Comparison of ENCODE assay signal across 8 mouse cellular contexts in genomic region chr4:154141009-154141867, GRCm38 (mm10). TPM values are rescaled to one million over a fixed set of nuclear protein-coding genes. Genes with fewer than 3 reads are reported as not detected.
DNase-seq lines count a peak whose midpoint lies in the region; ATAC-seq lines count a peak whose summit lies in the region.

No protein-coding gene starts in this region.

- no peak overlapping the region for H3K9ac ChIP-seq in kidney, embryonic 14.5 days (ENCODE audit: low read depth, low read length)
- H3K9ac ChIP-seq in embryonic facial prominence, embryonic 12.5 days: no peak overlapping the region
- no peak overlapping the region for H3K9ac ChIP-seq in intestine, embryonic 15.5 days
- no peak overlapping the region for H3K9ac ChIP-seq in neural tube, embryonic 12.5 days

- H3K27ac ChIP-seq in kidney, embryonic 14.5 days (ENCODE audit: low read depth, low read length): no peak overlapping the region
- H3K27ac ChIP-seq in embryonic facial prominence, embryonic 12.5 days: no peak overlapping the region
- H3K27ac ChIP-seq in intestine, embryonic 15.5 days: no peak overlapping the region
- H3K27ac ChIP-seq in neural tube, embryonic 12.5 days: no peak overlapping the region

- no peak for ATAC-seq in kidney, embryonic 14.5 days (ENCODE audit: low FRiP score, low TSS enrichment)
- no peak for ATAC-seq in embryonic facial prominence, embryonic 12.5 days (ENCODE audit: insufficient number of reproducible peaks, insufficient read depth, low FRiP score, low TSS enrichment)
- no peak for ATAC-seq in intestine, embryonic 15.5 days
- no peak for ATAC-seq in neural tube, embryonic 12.5 days (ENCODE audit: low FRiP score, low read depth)

- peaks cover 47% of the 10 kb centered on the region for H3K27me3 ChIP-seq in kidney, embryonic 14.5 days (ENCODE audit: control insufficient read depth, insufficient read depth, low read length)
- H3K27me3 ChIP-seq in embryonic facial prominence, embryonic 12.5 days: peaks cover 57% of the 10 kb centered on the region
- peaks cover 44% of the 10 kb centered on the region for H3K27me3 ChIP-seq in intestine, embryonic 15.5 days (replicated peaks)
- peaks cover 48% of the 10 kb centered on the region for H3K27me3 ChIP-seq in neural tube, embryonic 12.5 days (replicated peaks)

- H3K4me3 ChIP-seq in kidney, embryonic 14.5 days (ENCODE audit: low read length): peak overlapping the region; percentile 82; the same call in 1 of the 2 replicates
- peak overlapping the region; percentile 50; the same call in 1 of the 2 replicates for H3K4me3 ChIP-seq in embryonic facial prominence, embryonic 12.5 days
- peak overlapping the region; percentile 45 for H3K4me3 ChIP-seq in intestine, embryonic 15.5 days (replicated peaks)
- 0 out of 2 replicates have a peak overlapping the region, but pooled peaks have one; percentile 44 for H3K4me3 ChIP-seq in neural tube, embryonic 12.5 days

- 2% methylated on average over 42 of the region's 42 CpGs for WGBS in kidney, embryonic 14.5 days
- WGBS in embryonic facial prominence, embryonic 12.5 days: 3% methylated on average over 42 of the region's 42 CpGs
- WGBS in intestine, embryonic 15.5 days: 2% methylated on average over 42 of the region's 42 CpGs
- 2% methylated on average over 42 of the region's 42 CpGs for WGBS in neural tube, embryonic 12.5 days

- peaks cover 2% of the 10 kb centered on the region; the same call in 1 of the 2 replicates for H3K36me3 ChIP-seq in kidney, embryonic 14.5 days (ENCODE audit: control insufficient read depth, insufficient read depth, low read length)
- H3K36me3 ChIP-seq in embryonic facial prominence, embryonic 12.5 days: peaks cover 6% of the 10 kb centered on the region
- no peaks in the 10 kb centered on the region for H3K36me3 ChIP-seq in intestine, embryonic 15.5 days
- no peaks in the 10 kb centered on the region for H3K36me3 ChIP-seq in neural tube, embryonic 12.5 days

- peaks cover 19% of the 10 kb centered on the region for H3K4me1 ChIP-seq in kidney, embryonic 14.5 days (ENCODE audit: control insufficient read depth, insufficient read depth, low read length)
- H3K4me1 ChIP-seq in embryonic facial prominence, embryonic 12.5 days: peaks cover 26% of the 10 kb centered on the region
- H3K4me1 ChIP-seq in intestine, embryonic 15.5 days (replicated peaks): peaks cover 23% of the 10 kb centered on the region
- peaks cover 29% of the 10 kb centered on the region for H3K4me1 ChIP-seq in neural tube, embryonic 12.5 days

- peak overlapping the region; percentile 91 for H3K4me2 ChIP-seq in kidney, embryonic 14.5 days (replicated peaks; ENCODE audit: low read depth, low read length)
- peak overlapping the region; percentile 88 for H3K4me2 ChIP-seq in embryonic facial prominence, embryonic 12.5 days (replicated peaks)
- peak overlapping the region; percentile 93 for H3K4me2 ChIP-seq in intestine, embryonic 15.5 days (replicated peaks)
- peak overlapping the region; percentile 90 for H3K4me2 ChIP-seq in neural tube, embryonic 12.5 days (replicated peaks)

- intact Hi-C loops in gastrocnemius, postnatal 36 days (cut with DNase I): no loop called here

- DNase-seq in kidney, postnatal 36 days: no peak
- no peak for DNase-seq in gastrocnemius, postnatal 36 days
- DNase-seq in gastrocnemius, adult 8-10 months (ENCODE audit: low spot score in 2 of 2): no peak
- DNase-seq in urinary bladder, postnatal 25 days (ENCODE audit: low spot score): no peak

- H3K9me3 ChIP-seq in kidney, embryonic 14.5 days (ENCODE audit: control insufficient read depth, low read length): no peaks in the 10 kb centered on the region
- H3K9me3 ChIP-seq in embryonic facial prominence, embryonic 12.5 days: no peaks in the 10 kb centered on the region
- H3K9me3 ChIP-seq in intestine, embryonic 15.5 days: no peaks in the 10 kb centered on the region
- no peaks in the 10 kb centered on the region for H3K9me3 ChIP-seq in neural tube, embryonic 12.5 days

RNA-seq across cellular contexts. Expression of gene Wrap73, which starts 0.9 kb away (rescaled TPM):
- polyA plus RNA-seq in kidney, embryonic 14.5 days (2014; fragmentation: Nextera tagmentation; extraction: Ambion mirVana): 37.7 and 41.7 TPM in 2 replicates
- polyA plus RNA-seq in embryonic facial prominence, embryonic 12.5 days (2016; fragmentation: Nextera tagmentation; extraction: Ambion mirVana): 49.8 TPM in 2 replicates
- 28.9 and 31.2 TPM in 2 replicates for polyA plus RNA-seq in intestine, embryonic 15.5 days (2015; fragmentation: Nextera tagmentation; extraction: Ambion mirVana)
- 44.6 and 46.6 TPM in 2 replicates for polyA plus RNA-seq in neural tube, embryonic 12.5 days (2016; fragmentation: Nextera tagmentation; extraction: Ambion mirVana)
- 1 to 10 TPM; 7.0 to 8.7 TPM for total RNA-seq in gastrocnemius, postnatal 36 days (2021)
- 10 to 100 TPM; 10.4 to 12.8 (median 11.4) TPM for total RNA-seq in gastrocnemius, adult 8-10 months (2022)

RNA-seq across cellular contexts. Expression of gene Trp73, which starts 1.2 kb away (rescaled TPM):
- 0.23 and 0.80 TPM in 2 replicates for polyA plus RNA-seq in kidney, embryonic 14.5 days (2014; fragmentation: Nextera tagmentation; extraction: Ambion mirVana)
- 1.5 and 2.3 TPM in 2 replicates for polyA plus RNA-seq in embryonic facial prominence, embryonic 12.5 days (2016; fragmentation: Nextera tagmentation; extraction: Ambion mirVana)
- 0.13 and 0.33 TPM in 2 replicates for polyA plus RNA-seq in intestine, embryonic 15.5 days (2015; fragmentation: Nextera tagmentation; extraction: Ambion mirVana)
- polyA plus RNA-seq in neural tube, embryonic 12.5 days (2016; fragmentation: Nextera tagmentation; extraction: Ambion mirVana): 0.15 and 0.50 TPM in 2 replicates
- not detected for total RNA-seq in gastrocnemius, postnatal 36 days (2021)
- total RNA-seq in gastrocnemius, adult 8-10 months (2022): not detected

RNA-seq across cellular contexts. Expression of gene Tprgl, which starts 19.2 kb away (rescaled TPM):
- polyA plus RNA-seq in kidney, embryonic 14.5 days (2014; fragmentation: Nextera tagmentation; extraction: Ambion mirVana): 98.2 and 124 TPM in 2 replicates
- 144 and 146 TPM in 2 replicates for polyA plus RNA-seq in embryonic facial prominence, embryonic 12.5 days (2016; fragmentation: Nextera tagmentation; extraction: Ambion mirVana)
- polyA plus RNA-seq in intestine, embryonic 15.5 days (2015; fragmentation: Nextera tagmentation; extraction: Ambion mirVana): 102 and 110 TPM in 2 replicates
- 154 and 158 TPM in 2 replicates for polyA plus RNA-seq in neural tube, embryonic 12.5 days (2016; fragmentation: Nextera tagmentation; extraction: Ambion mirVana)
- total RNA-seq in gastrocnemius, postnatal 36 days (2021): 10 to 100 TPM; 82.7 to 82.8 TPM
- total RNA-seq in gastrocnemius, adult 8-10 months (2022): 100 to 1,000 TPM in 2 of 4 experiments, 10 to 100 TPM in 2; 97.3 to 122 (median 108) TPM

RNA-seq across cellular contexts. Expression of gene Megf6, which starts 29.3 kb away (rescaled TPM):
- 7.0 and 12.7 TPM in 2 replicates for polyA plus RNA-seq in kidney, embryonic 14.5 days (2014; fragmentation: Nextera tagmentation; extraction: Ambion mirVana)
- 60.5 and 63.2 TPM in 2 replicates for polyA plus RNA-seq in embryonic facial prominence, embryonic 12.5 days (2016; fragmentation: Nextera tagmentation; extraction: Ambion mirVana)
- polyA plus RNA-seq in intestine, embryonic 15.5 days (2015; fragmentation: Nextera tagmentation; extraction: Ambion mirVana): 13.1 and 14.2 TPM in 2 replicates
- polyA plus RNA-seq in neural tube, embryonic 12.5 days (2016; fragmentation: Nextera tagmentation; extraction: Ambion mirVana): 17.7 and 18.8 TPM in 2 replicates
- under 1 TPM; 0.54 TPM for total RNA-seq in gastrocnemius, postnatal 36 days (2021)
- under 1 TPM; 0.21 to 0.67 (median 0.25) TPM for total RNA-seq in gastrocnemius, adult 8-10 months (2022)
